Mouse (Mus musculus) fat pad, adult 2 months (tissue): Measurements from ENCODE around the gene Fmo5.
A peak's percentile ranks its signal among the peaks of the same experiment; 100 is the strongest.

Experiments used
- DNase-seq: peaks from one replicate; pipeline ENCODE4 v3.0.0-alpha.2; 2011; ENCODE audit warnings: low read depth, low spot score; ENCODE audit errors: extremely low read depth

Gene Fmo5

DNA sequence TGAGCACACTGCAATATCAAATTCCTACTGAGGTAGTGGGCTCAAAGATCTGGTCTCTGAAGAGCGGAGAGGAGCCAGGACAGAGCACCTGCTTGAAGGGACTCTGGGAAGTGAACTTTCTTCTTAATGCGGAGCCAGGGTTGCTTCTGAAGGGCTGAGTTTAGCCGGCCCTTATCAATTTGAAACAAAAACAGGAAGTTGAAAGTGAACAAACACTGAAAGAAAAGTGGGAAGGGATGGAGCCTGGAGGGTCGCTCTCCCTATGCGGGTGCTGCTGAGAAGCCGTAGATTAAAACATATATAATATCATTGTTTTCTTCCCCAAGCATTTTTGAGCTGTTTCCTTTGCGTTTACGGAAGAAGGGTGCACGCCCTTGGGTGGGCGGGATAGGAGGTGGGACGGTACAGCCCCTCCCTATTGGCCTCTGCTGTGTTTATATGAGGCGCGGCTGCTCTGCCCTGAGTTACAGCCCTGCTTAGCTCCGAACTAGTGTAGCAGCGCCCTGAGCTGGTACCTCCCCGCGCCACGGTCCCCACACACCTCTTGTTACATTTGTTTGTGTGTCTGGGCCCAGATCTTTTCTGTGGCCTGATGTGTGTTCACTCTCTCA lies at the start of gene Fmo5:
Fmo5 (plus strand) TSS at position 414 of the 611 bp plus-strand sequence.
- no peak for DNase-seq

- no peak for DNase-seq
Measured at GRCm38 (mm10) chr3:97585383-97586160, 43.0 kb upstream of the Fmo5 start.

- no peak for DNase-seq
Measured at GRCm38 (mm10) chr3:97587656-97588055, 40.9 kb upstream of the Fmo5 start.

GRCm38 (mm10) chr3:97590699-97591098 lies 37.9 kb upstream of the Fmo5 start:
- no peak for DNase-seq

DNA sequence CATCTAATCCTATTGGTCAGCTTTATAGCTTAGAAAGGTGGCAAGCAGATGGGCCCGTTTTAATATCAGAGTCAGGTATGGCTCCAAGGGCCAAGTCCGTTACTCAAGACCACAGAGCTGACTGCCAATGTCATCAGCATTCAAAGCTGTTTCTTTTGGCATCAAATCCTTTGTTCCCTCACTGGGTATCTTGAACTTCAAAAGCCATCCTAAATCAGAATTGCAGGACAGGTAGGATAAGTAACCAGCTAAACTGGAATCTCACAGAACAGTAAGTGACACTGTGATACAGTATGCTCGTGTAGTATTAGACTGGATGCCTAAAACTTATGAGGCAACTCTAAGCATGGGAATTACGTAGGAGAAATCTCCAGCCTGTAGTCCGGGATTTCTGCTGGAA lies 35.5 kb upstream of the Fmo5 start:
- peak; percentile 81 for DNase-seq

- no peak for DNase-seq
Measured at GRCm38 (mm10) chr3:97594140-97594539, 34.5 kb upstream of the Fmo5 start.

GRCm38 (mm10) chr3:97595066-97595465 lies 33.5 kb upstream of the Fmo5 start:
- no peak for DNase-seq

GRCm38 (mm10) chr3:97596796-97597195 lies 31.8 kb upstream of the Fmo5 start:
- no peak for DNase-seq

DNA sequence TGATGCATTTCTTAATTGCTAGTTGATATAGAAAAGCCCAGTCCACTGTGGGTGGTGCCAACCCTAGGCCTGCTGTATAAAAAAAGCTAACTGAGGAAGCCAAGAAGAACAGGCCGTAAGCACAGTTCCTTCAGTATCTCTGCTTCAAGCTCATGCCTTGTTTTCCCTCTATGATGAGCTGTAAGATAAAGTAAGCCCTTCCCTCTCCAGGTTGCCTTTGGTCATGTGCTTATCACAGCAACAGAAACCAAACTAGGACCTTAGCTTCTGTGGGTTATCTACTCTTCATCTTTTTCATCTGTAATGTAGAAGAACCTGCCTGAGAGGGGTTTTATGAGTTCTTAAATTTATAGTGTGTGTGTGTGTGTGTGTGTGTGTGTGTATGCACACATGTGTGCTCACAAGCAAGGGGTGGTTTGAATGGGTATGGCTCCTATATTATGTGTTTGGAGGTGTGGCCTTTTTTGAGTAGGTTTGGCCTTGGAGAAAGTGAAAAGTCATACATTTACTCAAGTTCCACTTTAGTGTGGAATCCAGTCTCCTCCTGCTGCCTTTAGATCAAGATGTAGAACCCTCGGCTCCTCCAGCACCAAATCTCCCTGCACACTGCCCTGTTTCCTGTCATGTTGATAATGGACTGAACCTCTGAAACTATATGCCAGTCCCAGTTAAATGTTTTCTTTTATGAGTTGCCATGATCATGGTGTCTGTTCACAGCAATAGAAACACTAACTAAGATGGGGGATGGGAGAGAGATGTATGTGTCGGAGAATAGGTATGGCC lies 28.4 kb upstream of the Fmo5 start:
- no peak for DNase-seq

DNA sequence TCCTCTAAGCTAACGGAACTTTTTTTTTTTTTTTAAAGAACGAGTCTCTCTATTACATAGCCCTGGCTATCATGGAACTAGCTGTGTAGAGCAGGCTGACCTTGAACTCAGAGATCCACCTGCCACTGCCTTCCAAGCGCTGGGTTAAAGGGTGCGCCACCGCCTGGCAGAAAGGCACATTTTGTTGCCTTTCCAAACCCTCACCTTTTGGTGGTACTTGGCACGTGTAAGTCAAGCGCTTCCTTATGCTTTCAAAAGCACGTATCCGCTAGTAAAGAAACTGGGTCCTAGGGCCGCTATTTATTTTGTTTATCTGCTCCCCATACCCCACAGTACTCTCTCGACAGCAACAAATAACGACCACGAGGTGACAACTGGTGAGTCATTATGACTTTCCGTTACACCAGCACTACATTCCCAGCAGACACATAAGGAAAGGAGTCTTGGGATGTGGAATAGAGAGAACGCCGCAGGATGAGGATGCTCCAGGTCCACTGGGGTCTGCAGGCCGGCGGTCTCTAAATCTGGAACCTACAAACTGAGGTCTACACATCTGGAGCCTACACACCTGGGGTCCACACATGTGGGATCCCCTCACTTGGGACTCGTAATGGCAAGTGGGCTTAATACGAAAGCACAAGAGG lies 19.3 kb upstream of the Fmo5 start:
- DNase-seq = no peak

DNA sequence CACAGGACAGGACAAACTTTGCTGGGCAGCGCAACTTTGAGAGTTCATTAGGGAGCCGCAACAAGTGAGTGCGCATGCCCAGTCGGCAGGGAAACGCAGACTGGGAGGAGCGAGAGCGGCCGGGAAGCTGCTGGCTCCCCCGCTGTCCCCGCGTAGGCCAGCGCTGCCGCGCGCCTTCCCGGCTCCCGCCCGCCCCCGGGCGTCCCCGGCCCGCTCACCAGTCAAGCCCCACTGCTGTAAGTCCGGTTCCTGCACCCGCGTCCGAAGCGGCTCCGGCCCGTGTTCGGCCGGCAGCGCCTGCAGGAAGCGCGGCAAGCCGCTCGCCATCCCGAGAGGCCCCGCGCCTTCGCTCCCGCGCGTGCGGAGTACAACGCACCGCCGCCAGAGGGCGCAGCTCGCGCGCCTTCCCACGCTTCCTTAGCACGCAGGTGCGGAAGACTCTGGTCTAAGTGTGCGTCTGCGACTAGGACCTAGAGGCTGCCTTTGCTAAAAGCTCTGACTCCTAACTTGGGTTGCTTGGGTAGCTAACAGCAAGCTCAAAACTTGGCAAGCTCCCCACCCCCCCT lies 18.7 kb upstream of the Fmo5 start, which contains the start of gene Chd1l:
Chd1l (minus strand) TSS at position 359 of the 566 bp plus-strand sequence.
- no peak for DNase-seq

GRCm38 (mm10) chr3:97611021-97611420 lies 17.6 kb upstream of the Fmo5 start:
- no peak for DNase-seq

GRCm38 (mm10) chr3:97615154-97615553 lies 13.4 kb upstream of the Fmo5 start:
- no peak for DNase-seq

GRCm38 (mm10) chr3:97615933-97616332 lies 12.7 kb upstream of the Fmo5 start:
- DNase-seq = no peak

DNA sequence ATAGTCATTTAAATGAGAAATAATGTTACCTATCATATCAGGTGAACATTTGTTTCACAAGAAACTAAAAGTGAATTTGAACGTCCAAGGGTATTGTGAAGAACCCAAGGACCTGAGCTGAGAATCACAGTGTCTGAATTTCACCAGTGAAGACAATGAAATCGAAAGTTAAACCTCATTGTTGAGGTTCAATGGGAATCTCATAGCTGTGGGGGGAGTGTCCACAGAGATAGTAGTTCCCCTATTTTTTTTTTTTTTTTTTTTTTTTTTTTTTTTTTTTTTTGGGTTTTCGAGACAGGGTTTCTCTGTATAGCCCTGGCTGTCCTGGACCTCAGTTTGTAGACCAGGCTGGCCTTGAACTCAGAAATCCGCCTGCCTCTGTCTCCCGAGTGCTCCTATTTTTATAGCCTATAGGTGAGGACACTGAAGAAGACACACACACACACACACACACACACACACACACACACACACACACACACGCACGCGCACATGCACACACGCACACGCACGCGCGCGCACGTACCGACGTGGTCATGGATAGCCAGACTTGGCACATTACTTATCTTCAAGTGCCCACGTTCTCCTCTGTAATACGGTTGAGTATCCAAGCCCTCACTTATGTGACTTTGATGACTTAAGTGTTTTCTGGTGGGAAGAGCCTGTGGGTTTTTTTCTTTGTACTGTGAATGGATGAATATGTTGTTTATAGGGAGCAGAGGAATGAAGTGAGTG lies 11.3 kb upstream of the Fmo5 start:
- no peak for DNase-seq

- DNase-seq = no peak
Measured at GRCm38 (mm10) chr3:97617899-97618298, 10.7 kb upstream of the Fmo5 start.

DNA sequence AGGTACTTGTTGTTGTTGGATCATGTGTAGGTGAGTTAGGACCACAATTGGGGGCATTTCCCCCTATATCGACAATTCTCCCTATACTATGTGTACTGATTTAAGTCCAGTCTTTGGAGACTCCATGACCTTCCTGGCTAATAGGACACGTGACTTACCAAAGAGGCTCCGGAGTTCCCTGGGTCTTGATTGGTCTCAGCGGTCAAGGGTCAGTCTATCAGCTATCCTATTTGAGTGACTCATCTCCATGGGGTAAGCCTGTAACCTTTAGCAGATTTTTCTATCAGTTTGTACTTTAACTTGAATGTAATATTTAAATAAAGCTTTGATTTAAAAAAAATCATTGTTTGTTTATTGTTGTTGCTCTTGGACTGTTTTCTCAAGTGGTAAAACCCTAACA lies 7.9 kb upstream of the Fmo5 start:
- DNase-seq = no peak

DNA sequence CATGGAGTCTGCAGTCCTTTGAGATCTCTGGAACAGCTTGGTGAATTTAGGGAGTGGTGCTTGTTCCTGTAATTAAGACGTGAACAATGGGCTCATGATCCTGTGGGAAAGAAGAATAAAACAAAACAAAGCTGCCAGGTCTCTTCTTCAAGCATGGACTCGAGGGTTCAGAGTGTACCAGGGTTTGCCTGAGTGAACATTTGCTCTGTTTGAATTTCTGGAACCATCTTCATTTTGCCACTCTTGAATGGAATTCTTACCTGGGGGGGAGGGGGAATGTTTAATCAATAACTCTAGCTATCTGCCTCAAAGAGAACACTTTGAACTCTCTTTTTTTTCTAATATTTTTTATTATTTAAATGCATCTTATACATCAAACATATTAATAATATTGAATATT lies 4.0 kb upstream of the Fmo5 start:
- no peak for DNase-seq

DNA sequence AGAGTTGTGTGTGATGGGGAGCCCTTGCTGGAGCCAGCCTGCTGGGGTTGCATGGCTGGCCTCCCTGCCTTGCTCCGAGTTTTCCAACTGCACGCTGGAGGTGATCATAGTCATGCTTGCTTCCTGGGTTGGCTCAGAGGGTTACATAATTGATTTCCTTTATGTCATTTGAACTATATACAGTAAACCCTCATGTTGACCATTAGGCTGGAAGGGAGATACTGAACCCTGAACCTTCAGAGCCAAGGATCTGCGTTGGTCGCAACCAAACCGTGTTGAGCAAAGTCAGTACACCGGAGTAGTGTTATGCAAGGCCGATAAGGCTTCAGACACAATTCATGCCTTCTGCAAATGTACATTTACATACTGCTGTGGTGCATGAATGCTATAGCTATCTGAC lies 711 bp upstream of the Fmo5 start:
- DNase-seq = no peak

DNA sequence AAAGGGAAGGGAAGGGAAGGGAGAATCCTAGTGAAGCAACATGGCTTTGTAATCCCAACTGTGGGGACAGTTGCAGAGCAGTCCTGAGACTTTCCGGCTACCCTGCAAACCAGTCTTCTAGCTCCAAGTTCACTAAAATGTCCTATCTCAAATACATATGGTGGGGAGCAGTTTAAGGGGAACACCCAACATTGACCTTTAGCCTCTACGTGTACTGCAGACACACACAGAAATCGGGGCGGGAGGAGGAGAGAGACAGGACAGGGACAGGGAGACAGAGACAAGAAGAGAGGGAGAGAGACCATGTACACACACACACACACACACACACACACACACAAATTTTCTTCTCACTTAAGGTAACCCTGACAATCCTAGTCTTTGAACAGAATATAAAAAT lies 1.3 kb downstream of the Fmo5 start:
- DNase-seq = no peak
